Comparison of ENCODE assay signal across 9 mouse cellular contexts in genomic region chr10:59947296-59948073, GRCm38 (mm10). TPM values are rescaled to one million over a fixed set of nuclear protein-coding genes. Genes with fewer than 3 reads are reported as not detected.
DNase-seq lines count a peak whose midpoint lies in the region; ATAC-seq and TF ChIP-seq lines count a peak whose summit lies in the region.
"Had no signal": no experiment of that assay in that cellular context is flagged by ENCODE, and none has a peak within 500 bp of the region (broad histone marks: within the 10 kb centered on the region; RNA-seq: fewer than 3 reads in every experiment).

No protein-coding gene starts in this region.

- no peak overlapping the region for H3ac ChIP-seq in myocyte (ENCODE audit: control insufficient read depth, insufficient read length)

- peaks cover 29% of the 10 kb centered on the region for H3K79me2 ChIP-seq in myocyte (ENCODE audit: control insufficient read depth, insufficient read depth)

- DNase-seq in lung, postnatal 14 days, result no peak
- peak; percentile 6 for DNase-seq in hindbrain, embryonic 10.5 days (ENCODE audit: low spot score)
- no peak for DNase-seq in ovary, adult 18-20 months (ENCODE audit: low spot score)
- no peak for DNase-seq in liver
- DNase-seq in layer of hippocampus, postnatal 14 days (ENCODE audit: low spot score in 2 of 2), result no peak

- H3K9ac ChIP-seq in lung, embryonic 15.5 days, result no peak overlapping the region
- no peak overlapping the region for H3K9ac ChIP-seq in embryonic facial prominence, embryonic 12.5 days

- H3K4me3 ChIP-seq in lung, embryonic 15.5 days, result no peak overlapping the region
- no peak overlapping the region for H3K4me3 ChIP-seq in embryonic facial prominence, embryonic 12.5 days
- H3K4me3 ChIP-seq in hindbrain, embryonic 10.5 days, result no peak overlapping the region
- H3K4me3 ChIP-seq in myocyte, result peak overlapping the region; percentile 98
- H3K4me3 ChIP-seq: erythroblast, embryonic 14.5 days had no signal

- peaks cover 5% of the 10 kb centered on the region; the same call in 1 of the 2 replicates for H3K36me3 ChIP-seq in lung, embryonic 15.5 days
- H3K36me3 ChIP-seq in embryonic facial prominence, embryonic 12.5 days, result peaks cover 2% of the 10 kb centered on the region; the same call in 1 of the 2 replicates
- H3K36me3 ChIP-seq in hindbrain, embryonic 10.5 days, result peaks cover 4% of the 10 kb centered on the region; the same call in 1 of the 2 replicates
- peaks cover 15% of the 10 kb centered on the region for H3K36me3 ChIP-seq in myocyte (ENCODE audit: control insufficient read depth, insufficient read depth)

- no peaks in the 10 kb centered on the region for H3K9me3 ChIP-seq in lung, embryonic 15.5 days
- H3K9me3 ChIP-seq in embryonic facial prominence, embryonic 12.5 days, result no peaks in the 10 kb centered on the region
- no peaks in the 10 kb centered on the region for H3K9me3 ChIP-seq in hindbrain, embryonic 10.5 days

- 59% methylated on average over 7 of the region's 7 CpGs for WGBS in lung, embryonic 15.5 days
- 59% methylated on average over 7 of the region's 7 CpGs for WGBS in embryonic facial prominence, embryonic 12.5 days
- 71% methylated on average over 7 of the region's 7 CpGs for WGBS in hindbrain, embryonic 10.5 days

- peak overlapping the region; percentile 90 for H3K27ac ChIP-seq in lung, embryonic 15.5 days
- H3K27ac ChIP-seq in embryonic facial prominence, embryonic 12.5 days, result peak overlapping the region; percentile 76
- H3K27ac ChIP-seq in hindbrain, embryonic 10.5 days, result peak overlapping the region; percentile 66

- TF ChIP-seq POLR2A in myocyte (IDR thresholded peaks at IDR 0.05; ENCODE audit: insufficient read length, low read depth), result no peak

- ATAC-seq in lung, embryonic 15.5 days (ENCODE audit: borderline replicate concordance, extremely low read depth, low FRiP score, low TSS enrichment), result no peak
- ATAC-seq in embryonic facial prominence, embryonic 12.5 days (ENCODE audit: insufficient number of reproducible peaks, insufficient read depth, low FRiP score, low TSS enrichment), result no peak

- H3K4me2 ChIP-seq in lung, embryonic 15.5 days, result no peak overlapping the region
- H3K4me2 ChIP-seq in embryonic facial prominence, embryonic 12.5 days (replicated peaks), result no peak overlapping the region
- H3K4me2 ChIP-seq in myocyte (ENCODE audit: low read depth), result peak overlapping the region; percentile 85

- H3K27me3 ChIP-seq in lung, embryonic 15.5 days, result no peaks in the 10 kb centered on the region
- no peaks in the 10 kb centered on the region for H3K27me3 ChIP-seq in embryonic facial prominence, embryonic 12.5 days
- no peaks in the 10 kb centered on the region; the same call in none of the 2 replicates for H3K27me3 ChIP-seq in hindbrain, embryonic 10.5 days (ENCODE audit: insufficient read depth, poor library complexity, severe bottlenecking)
- no peaks in the 10 kb centered on the region for H3K27me3 ChIP-seq in myocyte (ENCODE audit: control insufficient read depth, insufficient read depth, insufficient read length)

- H3K4me1 ChIP-seq in lung, embryonic 15.5 days, result peaks cover 57% of the 10 kb centered on the region
- peaks cover 39% of the 10 kb centered on the region for H3K4me1 ChIP-seq in embryonic facial prominence, embryonic 12.5 days
- H3K4me1 ChIP-seq in hindbrain, embryonic 10.5 days (replicated peaks), result peaks cover 60% of the 10 kb centered on the region

TF ChIP-seq in myocyte, 11 proteins besides CTCF, POLR2A, EP300 and RAD21:
- TF ChIP-seq SRF (IDR thresholded peaks at IDR 0.05; ENCODE audit: control insufficient read depth, insufficient read length, low read depth), result no peak
- no peak for TF ChIP-seq MAX (IDR thresholded peaks at IDR 0.05; ENCODE audit: low read depth)
- TF ChIP-seq POLR2AphosphoS2 (IDR thresholded peaks at IDR 0.05; ENCODE audit: insufficient read length, low read depth), result no peak
- no peak for TF ChIP-seq MYOD1 (IDR thresholded peaks at IDR 0.05; ENCODE audit: control insufficient read depth in 1 of 3, insufficient read length in 2 of 3, low read depth in 2 of 3)
- TF ChIP-seq MYOG (IDR thresholded peaks at IDR 0.05; ENCODE audit: control insufficient read depth in 1 of 3, insufficient read depth in 1 of 3, insufficient read length in 2 of 3, low read depth in 2 of 3), result no peak
- no peak for TF ChIP-seq USF1 (IDR thresholded peaks at IDR 0.05; ENCODE audit: low read depth)
- no peak for TF ChIP-seq TCF12 (IDR thresholded peaks at IDR 0.05; ENCODE audit: insufficient read depth, poor library complexity, severe bottlenecking)
- no peak for TF ChIP-seq CEBPB (IDR thresholded peaks at IDR 0.05; ENCODE audit: insufficient read depth, poor library complexity, severe bottlenecking)
- no peak for TF ChIP-seq REST (IDR thresholded peaks at IDR 0.05; ENCODE audit: insufficient read depth, insufficient read length)
- no peak for TF ChIP-seq E2F4 (IDR thresholded peaks at IDR 0.05; ENCODE audit: insufficient read depth)
- no peak for TF ChIP-seq TCF3 (IDR thresholded peaks at IDR 0.05; ENCODE audit: insufficient read length, low read depth)

RNA-seq across cellular contexts. Expression of gene Ddit4, which starts 4.1 kb away (rescaled TPM):
- 43.2 and 49.6 TPM in 2 replicates for polyA plus RNA-seq in lung, embryonic 15.5 days (2015; fragmentation: Nextera tagmentation; extraction: Ambion mirVana)
- polyA plus RNA-seq in embryonic facial prominence, embryonic 12.5 days (2016; fragmentation: Nextera tagmentation; extraction: Ambion mirVana), result 81.2 and 92.3 TPM in 2 replicates
- 37.5 and 37.6 TPM in 2 replicates for polyA plus RNA-seq in hindbrain, embryonic 10.5 days (2016; fragmentation: Nextera tagmentation; extraction: Ambion mirVana)
- 266 TPM for polyA plus RNA-seq in myocyte (2012; fragmentation: generic; extraction: Trizol)
- 100 to 1,000 TPM in 1 of 2 experiments, 10 to 100 TPM in 1; 99.5 to 106 TPM for total RNA-seq in layer of hippocampus, postnatal 14 days (2021)

RNA-seq across cellular contexts. Expression of gene Ascc1, which starts 55.1 kb away (rescaled TPM):
- polyA plus RNA-seq in lung, embryonic 15.5 days (2015; fragmentation: Nextera tagmentation; extraction: Ambion mirVana), result 42.4 and 45.2 TPM in 2 replicates
- 41.8 and 41.9 TPM in 2 replicates for polyA plus RNA-seq in embryonic facial prominence, embryonic 12.5 days (2016; fragmentation: Nextera tagmentation; extraction: Ambion mirVana)
- 35.8 and 37.0 TPM in 2 replicates for polyA plus RNA-seq in hindbrain, embryonic 10.5 days (2016; fragmentation: Nextera tagmentation; extraction: Ambion mirVana)
- polyA plus RNA-seq in myocyte (2012; fragmentation: generic; extraction: Trizol), result 36.7 TPM
- 10 to 100 TPM; 18.4 to 19.1 TPM for total RNA-seq in layer of hippocampus, postnatal 14 days (2021)

RNA-seq across cellular contexts. Expression of gene Anapc16, which starts 55.5 kb away (rescaled TPM):
- polyA plus RNA-seq in lung, embryonic 15.5 days (2015; fragmentation: Nextera tagmentation; extraction: Ambion mirVana), result 109 and 112 TPM in 2 replicates
- polyA plus RNA-seq in embryonic facial prominence, embryonic 12.5 days (2016; fragmentation: Nextera tagmentation; extraction: Ambion mirVana), result 125 TPM in 2 replicates
- 111 and 114 TPM in 2 replicates for polyA plus RNA-seq in hindbrain, embryonic 10.5 days (2016; fragmentation: Nextera tagmentation; extraction: Ambion mirVana)
- 127 TPM for polyA plus RNA-seq in myocyte (2012; fragmentation: generic; extraction: Trizol)
- total RNA-seq in layer of hippocampus, postnatal 14 days (2021), result 10 to 100 TPM; 67.4 to 69.2 TPM
